Mouse (Mus musculus) bone marrow, adult 2 months (tissue): Measurements from ENCODE around the gene Gm8297. TPM values are rescaled to one million over a fixed set of nuclear protein-coding genes. Genes with fewer than 3 reads are reported as not detected.
"Not testable (repeated sequence)": the region's sequence is repeated elsewhere in the genome, so short reads cannot be mapped to it uniquely, and the experiment has no call there.

Source experiments
- H3K27ac ChIP-seq: fragments of 200-500 bp; 2 replicates; pipeline ENCODE4 v1.5.1; 2012; ENCODE audit warnings: low read depth, mild to moderate bottlenecking, control low read depth, inconsistent platforms, low read length; ENCODE audit not compliant: control insufficient read depth, poor library complexity, insufficient read depth
- H3K4me1 ChIP-seq: fragments of 200-500 bp; 2 replicates; pipeline ENCODE4 v1.6.1; 2011; ENCODE audit warnings: low read length; ENCODE audit not compliant: control insufficient read depth, insufficient read depth
- H3K4me3 ChIP-seq: fragments of 200-500 bp; replicated peaks from 2 replicates; pipeline ENCODE3; 2011; ENCODE audit warnings: mild to moderate bottlenecking, low read depth, low read length, control low read depth; ENCODE audit not compliant: control insufficient read depth
- WGBS: fragments of 180-500 bp; shearing (Covaris S2); methylation state at CpG from one replicate; pipeline ENCODE4 v1.1.7; 2018; 5-methylcytosine and 5-hydroxymethylcytosine counted together
- polyA plus RNA-seq: library from polyadenylated mRNA; stranded (reverse); fragments of >200 nt; gene quantifications from 2 replicates; pipeline ENCODE4 v1.2.4, GENCODE M21; 2011; ENCODE audit warnings: low replicate concordance; ENCODE audit not compliant: missing spikeins, insufficient read depth, insufficient read length

Gm8297 gene
- polyA plus RNA-seq = not detected in 2 replicates

DNA sequence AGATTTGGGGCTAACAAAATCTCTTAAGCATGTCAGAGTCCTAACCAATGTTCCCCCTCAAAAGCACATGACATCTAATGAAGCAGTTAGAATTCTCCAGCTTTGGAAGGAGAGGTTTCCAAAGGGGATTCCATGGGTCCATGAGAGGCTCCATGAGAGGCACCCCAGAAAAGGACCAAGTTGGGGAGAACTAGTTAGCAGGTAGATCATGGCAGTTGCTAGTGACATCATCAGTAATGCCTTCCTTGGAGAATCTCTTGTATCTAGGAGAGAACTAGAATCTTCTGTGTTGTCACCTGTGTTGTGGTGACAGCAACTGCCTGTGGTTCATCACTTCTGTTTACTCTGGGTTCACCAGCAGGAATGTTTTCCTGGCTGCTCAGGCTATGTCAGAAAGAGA is at the start of gene Gm8297:
Gm8297 (plus strand) TSS at position 301 of the 400 bp plus-strand sequence.
- not testable (repeated sequence) for H3K27ac ChIP-seq, H3K4me3 ChIP-seq, H3K4me1 ChIP-seq

DNA sequence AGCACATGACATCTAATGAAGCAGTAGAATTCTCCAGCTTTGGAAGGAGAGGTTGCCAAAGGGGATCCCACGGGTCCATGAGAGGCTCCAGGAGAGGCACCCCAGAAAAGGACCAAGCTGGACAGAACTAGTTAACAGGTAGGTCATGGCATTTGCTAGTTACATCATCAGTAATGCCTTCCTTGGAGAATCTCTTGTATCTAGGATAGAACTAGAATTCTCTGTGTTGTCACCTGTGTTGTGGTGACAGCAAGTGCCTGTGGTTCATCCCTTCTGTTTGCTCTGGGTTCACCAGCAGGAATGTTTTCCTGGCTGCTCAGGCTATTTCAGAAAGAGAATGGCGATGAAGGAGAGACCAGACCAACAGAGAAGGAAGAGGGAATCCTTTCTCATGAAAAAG is 31.9 kb downstream of the Gm8297 start, which contains the start of gene Gm3298:
Gm3298 (plus strand) TSS at position 301 of the 400 bp plus-strand sequence.
- not testable (repeated sequence) for H3K27ac ChIP-seq, H3K4me1 ChIP-seq, H3K4me3 ChIP-seq
- 62% methylated on average over 1 of the region's 2 CpGs for WGBS

Other genes starting within 250 kb of the Gm8297 start
- gene Gm9602, start 207.6 kb upstream of the Gm8297 start, polyA plus RNA-seq = not detected in 2 replicates
- gene Gm3269, start 145.8 kb upstream of the Gm8297 start, polyA plus RNA-seq = not detected in 2 replicates
- not detected in 2 replicates for gene Gm3264, start 128.4 kb upstream of the Gm8297 start, polyA plus RNA-seq
- not detected in 2 replicates for gene Gm3278, start 91.5 kb upstream of the Gm8297 start, polyA plus RNA-seq
- gene Gm3298, start 32.0 kb downstream of the Gm8297 start, polyA plus RNA-seq = not detected in 2 replicates
- gene 4930555G01Rik, start 66.7 kb downstream of the Gm8297 start, polyA plus RNA-seq = not detected in 2 replicates
- gene Gm8281, start 87.1 kb downstream of the Gm8297 start, polyA plus RNA-seq = not detected in 2 replicates
- not detected in 2 replicates for gene Gm8279, start 147.6 kb downstream of the Gm8297 start, polyA plus RNA-seq
- not detected in 2 replicates for gene Gm3317, start 180.6 kb downstream of the Gm8297 start, polyA plus RNA-seq
- not detected in 2 replicates for gene Gm8271, start 201.9 kb downstream of the Gm8297 start, polyA plus RNA-seq